Mouse (Mus musculus) E14TG2a.4 (cell line): ENCODE measurements around the gene Hbq1a.

Experiments
- CTCF ChIP-seq: conservative IDR thresholded peaks from 2 replicates; pipeline ENCODE4 v1.5.1; 2014; ENCODE audit warnings: low read length
- NANOG ChIP-seq: IDR thresholded peaks from 2 replicates; pipeline ENCODE4 v1.6.1; 2014; ENCODE audit warnings: borderline replicate concordance, low read length, mixed read lengths
- POU5F1 ChIP-seq: IDR thresholded peaks from 2 replicates; pipeline ENCODE4 v1.6.1; 2014; ENCODE audit warnings: low read length, borderline replicate concordance

GRCm38 (mm10) chr11:32343350-32343749 lies 43.5 kb downstream of the Hbq1a start:
- TF ChIP-seq CTCF: no peak
- TF ChIP-seq POU5F1: no peak
- no peak for TF ChIP-seq NANOG
